Mouse (Mus musculus) midbrain, embryonic 11.5 days (tissue): ENCODE results near the gene Cfap58. TPM values are rescaled to one million over a fixed set of nuclear protein-coding genes. Genes with fewer than 3 reads are reported as not detected.

Experiments used
- ATAC-seq: fragments of 200-750 bp; cut with Nextera tagmentation; 2 replicates; pipeline ENCODE4 v1.8.0; 2017; ENCODE audit warnings: moderate TSS enrichment, moderate library complexity; ENCODE audit not compliant: low FRiP score
- DNase-seq: peaks from one replicate; pipeline ENCODE4 v3.0.0; 2015; ENCODE audit warnings: low spot score; ENCODE audit errors: missing footprints
- H3K27ac ChIP-seq: fragments of 300-500 bp; sonication (generic); 2 replicates; pipeline ENCODE4 v1.5.1; 2014; ENCODE audit warnings: low read depth, low read length
- H3K27me3 ChIP-seq: fragments of 300-500 bp; sonication (generic); 2 replicates; pipeline ENCODE4 v1.6.1; 2014; ENCODE audit warnings: mild to moderate bottlenecking, low read length, moderate library complexity, mixed read lengths; ENCODE audit not compliant: control insufficient read depth, insufficient read depth
- H3K36me3 ChIP-seq: fragments of 300-500 bp; sonication (generic); 2 replicates; pipeline ENCODE4 v1.6.1; 2014; ENCODE audit warnings: mild to moderate bottlenecking, low read length, moderate library complexity, mixed read lengths; ENCODE audit not compliant: control insufficient read depth, insufficient read depth
- H3K4me1 ChIP-seq: fragments of 300-500 bp; sonication (generic); 2 replicates; pipeline ENCODE4 v1.6.1; 2014; ENCODE audit warnings: low read length; ENCODE audit not compliant: control insufficient read depth, insufficient read depth
- H3K4me2 ChIP-seq: fragments of 300-500 bp; sonication (generic); 2 replicates; pipeline ENCODE4 v1.6.1; 2014; ENCODE audit warnings: mild to moderate bottlenecking, moderate library complexity
- H3K4me3 ChIP-seq: fragments of 300-500 bp; sonication (generic); 2 replicates; pipeline ENCODE4 v1.5.1; 2014; ENCODE audit warnings: low read depth, low read length
- H3K9ac ChIP-seq: fragments of 300-500 bp; sonication (generic); 2 replicates; pipeline ENCODE4 v1.6.1; 2014; ENCODE audit warnings: low read length
- H3K9me3 ChIP-seq: fragments of 300-500 bp; sonication (generic); 2 replicates; pipeline ENCODE4 v1.6.1; 2016; ENCODE audit warnings: low read length; ENCODE audit not compliant: control insufficient read depth
- WGBS: fragments of 180-500 bp; shearing (Covaris S2); extraction: QIAGEN DNeasy Blood & Tissue Kit; methylation state at CpG from one replicate; pipeline ENCODE4 v1.1.7; 2014; 5-methylcytosine and 5-hydroxymethylcytosine counted together
- polyA plus RNA-seq: library from polyadenylated mRNA; unstranded; fragments of >200 nt; fragmentation: Nextera tagmentation; extraction: Ambion mirVana; gene quantifications from 2 replicates; pipeline ENCODE4 v1.2.1, GENCODE M21; 2014

The Cfap58 gene
- polyA plus RNA-seq, 1 experiment from 2014 or later, result 0.20 TPM

DNA sequence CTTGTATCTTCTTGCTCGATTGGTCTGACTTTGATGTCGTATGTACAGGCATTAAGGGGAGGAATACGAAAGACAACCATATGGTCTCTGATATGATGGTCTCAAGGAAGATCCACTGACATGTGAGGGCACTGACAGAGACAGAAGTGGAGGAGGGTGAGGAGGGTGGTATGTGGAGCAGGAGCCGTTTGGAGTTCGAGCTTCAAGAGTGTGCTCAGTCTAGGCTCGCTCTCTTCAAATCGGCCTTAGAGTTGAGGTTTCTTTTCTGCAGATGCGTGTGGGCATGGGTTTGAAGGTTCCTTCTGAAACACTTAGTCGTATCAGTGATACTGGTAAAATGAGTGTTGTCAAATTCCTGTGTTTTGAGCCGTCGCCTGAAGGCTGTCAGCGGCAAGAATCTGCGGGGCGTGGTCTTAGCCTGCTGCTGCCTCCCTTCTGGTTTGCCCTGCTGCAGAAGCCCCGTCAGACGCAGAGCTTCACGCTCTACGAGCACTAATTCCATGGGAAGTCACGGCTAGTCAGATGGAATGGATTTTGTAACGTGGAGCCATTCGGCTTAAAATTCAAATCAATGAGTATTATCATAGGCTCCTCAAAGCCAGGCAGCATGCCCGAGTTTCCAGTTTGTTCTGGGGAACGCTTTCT, 9.5 kb downstream of the Cfap58 start:
- Histone ChIP-seq H3K4me3 (no peak overlapping the region), H3K27me3 (peaks cover 3% of the 10 kb centered on the region; the same call in 1 of the 2 replicates), H3K4me1 (no peaks in the 10 kb centered on the region; the same call in 1 of the 2 replicates), H3K27ac (no peak overlapping the region), H3K9ac (no peak overlapping the region), H3K9me3 (no peaks in the 10 kb centered on the region), H3K36me3 (no peaks in the 10 kb centered on the region), H3K4me2 (peak overlapping the region; percentile 22)
- 44% methylated on average over 23 of the region's 23 CpGs for WGBS
- no peak for DNase-seq
- peak; percentile 63; the same call in 1 of the 2 replicates for ATAC-seq

DNA sequence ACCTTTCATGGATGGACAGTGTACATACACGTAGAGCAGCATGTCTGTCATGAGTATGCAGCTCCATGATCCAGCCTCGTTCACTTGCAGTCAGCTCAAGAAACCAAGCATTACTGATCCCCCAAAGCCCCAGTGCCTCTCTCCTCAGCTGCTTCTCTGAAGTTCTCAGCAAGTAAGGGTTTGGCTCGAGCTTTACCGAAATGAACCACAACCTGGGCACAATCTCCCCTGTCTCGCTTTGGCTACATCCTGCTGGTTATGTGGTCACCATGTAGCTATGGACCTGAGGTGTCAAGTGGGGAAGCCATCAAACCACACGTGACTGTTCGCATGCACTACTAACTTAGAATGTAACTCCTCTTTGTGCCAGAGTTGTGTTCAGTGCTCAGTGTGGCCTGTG, 13.5 kb downstream of the Cfap58 start:
- H3K9ac ChIP-seq, result no peak overlapping the region
- 89% methylated on average over 7 of the region's 7 CpGs for WGBS
- no peak for ATAC-seq

DNA sequence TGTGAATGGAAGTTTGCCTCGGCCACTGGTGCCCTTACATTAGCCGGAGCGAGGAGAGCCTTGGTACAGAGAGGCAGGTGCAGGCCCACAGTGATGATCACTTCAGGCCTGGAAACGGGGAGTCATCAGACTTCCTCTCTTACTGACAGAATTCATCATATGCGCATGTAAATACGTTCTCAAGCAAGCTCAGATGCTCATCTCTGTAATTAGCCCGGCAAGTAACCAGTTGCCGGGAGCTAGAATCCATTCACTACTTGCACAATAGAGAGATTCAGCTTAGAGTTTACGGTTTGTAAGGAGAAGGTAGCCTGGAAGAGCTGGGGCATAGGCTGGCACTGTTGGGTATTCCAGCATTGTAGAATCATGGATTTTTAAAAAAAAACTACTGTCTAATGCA, 15.7 kb downstream of the Cfap58 start:
- Histone ChIP-seq H3K4me3 (no peak overlapping the region), H3K27ac (no peak overlapping the region), H3K4me1 (peaks cover 9% of the 10 kb centered on the region; the same call in 1 of the 2 replicates)

More for the DNA sequence above, 13.5 kb downstream of the Cfap58 start:
- H3K36me3 ChIP-seq, result no peaks in the 10 kb centered on the region
- no peaks in the 10 kb centered on the region for H3K27me3 ChIP-seq
- peaks cover 9% of the 10 kb centered on the region; the same call in 1 of the 2 replicates for H3K4me1 ChIP-seq
- no peaks in the 10 kb centered on the region for H3K9me3 ChIP-seq
- DNase-seq, result peak; percentile 68
- H3K4me3 ChIP-seq, result no peak overlapping the region
- H3K27ac ChIP-seq, result no peak overlapping the region
- H3K4me2 ChIP-seq, result no peak overlapping the region

DNA sequence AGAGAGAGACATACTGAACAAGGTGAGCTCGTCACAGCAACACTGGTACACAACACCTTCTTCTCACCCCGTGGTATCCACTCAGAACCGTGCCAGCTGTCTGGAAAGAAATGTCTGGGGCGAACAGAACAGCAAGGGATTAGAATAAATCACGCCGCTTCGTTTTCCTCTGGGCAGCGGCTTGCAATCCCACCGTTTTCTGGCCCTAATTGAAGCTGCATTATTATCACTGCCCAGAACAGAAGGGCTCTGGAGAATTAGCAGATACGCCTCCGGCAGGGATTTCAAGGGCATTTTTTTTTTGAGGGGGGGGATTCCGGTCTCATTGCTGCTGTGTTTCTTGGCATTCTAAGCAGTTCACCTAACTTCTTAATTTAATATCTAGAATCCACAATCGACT, 20.7 kb downstream of the Cfap58 start:
- DNase-seq, result no peak
- Histone ChIP-seq H3K36me3 (no peaks in the 10 kb centered on the region), H3K27ac (no peak overlapping the region), H3K9me3 (no peaks in the 10 kb centered on the region), H3K4me2 (no peak overlapping the region), H3K27me3 (no peaks in the 10 kb centered on the region), H3K9ac (no peak overlapping the region), H3K4me3 (no peak overlapping the region), H3K4me1 (peaks cover 3% of the 10 kb centered on the region; the same call in 1 of the 2 replicates)
- 73% methylated on average over 13 of the region's 13 CpGs for WGBS
- ATAC-seq, result no peak

More for the DNA sequence above, 15.7 kb downstream of the Cfap58 start:
- WGBS, result 62% methylated on average over 9 of the region's 9 CpGs
- H3K36me3 ChIP-seq, result no peaks in the 10 kb centered on the region
- no peak for ATAC-seq
- H3K27me3 ChIP-seq, result no peaks in the 10 kb centered on the region
- H3K9me3 ChIP-seq, result no peaks in the 10 kb centered on the region
- H3K9ac ChIP-seq, result no peak overlapping the region
- peak; percentile 79 for DNase-seq
- H3K4me2 ChIP-seq, result no peak overlapping the region

DNA sequence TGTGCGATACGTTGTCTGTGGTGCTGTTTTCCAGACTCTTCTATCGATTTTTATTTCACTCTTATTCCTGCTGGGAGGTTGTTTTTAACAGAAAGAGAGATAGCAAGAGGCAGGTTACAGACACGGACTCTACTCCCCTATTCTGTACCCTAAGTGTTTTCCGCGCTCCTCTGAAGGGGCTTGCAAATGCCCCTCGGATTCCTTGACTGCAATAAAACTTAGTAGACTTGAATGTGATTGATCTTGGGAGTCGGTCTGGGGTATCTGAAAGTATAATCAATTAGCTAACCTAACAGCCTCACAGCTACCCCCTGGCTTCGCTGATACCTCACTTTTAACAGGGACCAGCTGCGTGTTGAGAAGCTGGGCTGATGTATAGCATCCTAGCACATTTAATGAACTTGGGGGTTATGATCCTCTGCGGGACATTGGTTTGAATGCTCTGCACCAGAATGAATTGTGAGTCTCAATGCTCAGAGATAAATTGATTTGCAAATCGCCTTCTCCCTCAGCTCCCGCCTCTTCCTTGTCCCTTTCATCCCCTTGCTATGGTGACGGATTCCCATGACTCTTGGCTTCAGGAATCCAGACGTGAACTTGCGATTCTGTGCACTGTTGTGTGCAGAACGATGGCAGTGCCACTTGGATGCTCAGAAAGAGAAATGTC, 31.7 kb downstream of the Cfap58 start:
- Histone ChIP-seq H3K27me3 (no peaks in the 10 kb centered on the region), H3K4me3 (no peak overlapping the region), H3K4me2 (peak overlapping the region; percentile 31; the same call in 1 of the 2 replicates), H3K9ac (0 out of 2 replicates have a peak overlapping the region, but pooled peaks have one; percentile 25), H3K36me3 (no peaks in the 10 kb centered on the region), H3K9me3 (no peaks in the 10 kb centered on the region), H3K4me1 (peaks cover 12% of the 10 kb centered on the region), H3K27ac (peak overlapping the region; percentile 26; the same call in 1 of the 2 replicates)
- DNase-seq (peak; percentile 90), ATAC-seq (peak; percentile 80; the same call in 1 of the 2 replicates)
- WGBS, result 44% methylated on average over 17 of the region's 17 CpGs

DNA sequence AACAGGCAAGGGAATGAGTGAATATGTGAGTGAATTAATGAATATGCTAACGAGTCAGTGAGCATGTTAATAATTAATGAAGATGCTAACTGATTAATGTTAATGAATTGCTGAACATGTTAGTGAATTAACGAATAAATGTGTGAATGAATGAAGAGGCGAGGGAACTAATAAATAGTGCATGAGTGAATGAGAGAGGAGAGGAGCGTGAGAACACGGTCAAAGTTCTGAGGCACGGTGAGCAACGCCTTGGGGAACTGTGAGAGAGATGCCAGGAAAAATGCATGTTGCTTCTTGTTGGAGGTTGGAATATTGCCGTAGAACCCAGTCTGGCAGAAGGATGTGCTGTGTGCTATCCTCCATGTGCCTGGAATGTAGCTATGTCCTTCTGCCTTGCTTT, 33.6 kb downstream of the Cfap58 start:
- no peak for ATAC-seq
- H3K27me3 ChIP-seq, result no peaks in the 10 kb centered on the region
- DNase-seq, result no peak
- no peak overlapping the region for H3K4me2 ChIP-seq
- H3K27ac ChIP-seq, result no peak overlapping the region
- H3K9ac ChIP-seq, result no peak overlapping the region
- no peaks in the 10 kb centered on the region for H3K9me3 ChIP-seq
- no peak overlapping the region for H3K4me3 ChIP-seq
- 93% methylated on average over 8 of the region's 8 CpGs for WGBS
- H3K4me1 ChIP-seq, result peaks cover 12% of the 10 kb centered on the region
- no peaks in the 10 kb centered on the region for H3K36me3 ChIP-seq

DNA sequence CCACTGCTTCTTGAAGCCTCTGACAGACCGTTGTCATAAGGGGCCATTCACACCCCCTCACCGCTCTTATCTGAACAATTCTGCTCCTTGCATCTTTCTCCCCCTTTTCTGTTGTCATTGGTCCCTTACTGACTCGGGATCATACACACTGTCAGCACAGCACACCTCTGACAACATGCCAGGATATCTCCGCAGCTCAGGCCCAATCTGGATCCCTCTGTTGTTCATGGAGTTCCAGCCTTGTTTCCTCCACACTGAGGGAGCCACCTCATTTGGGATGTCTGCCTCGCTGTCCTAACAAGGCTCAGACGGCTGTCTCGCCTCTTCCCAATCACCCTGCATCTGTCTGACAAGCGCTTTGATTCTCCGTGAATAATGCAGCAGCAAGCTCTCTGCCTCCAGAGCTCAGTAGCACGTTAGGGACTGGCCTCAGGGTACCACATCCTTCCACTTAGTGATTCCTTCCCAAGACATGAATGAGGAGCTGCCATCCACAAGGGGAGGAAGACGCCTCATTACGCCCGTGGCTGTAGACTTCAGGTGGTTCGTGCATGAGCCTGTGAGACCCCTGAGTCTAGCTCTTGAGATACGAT, 40.7 kb downstream of the Cfap58 start:
- Histone ChIP-seq H3K9me3 (no peaks in the 10 kb centered on the region), H3K27ac (no peak overlapping the region), H3K4me2 (no peak overlapping the region), H3K36me3 (no peaks in the 10 kb centered on the region), H3K9ac (no peak overlapping the region), H3K4me1 (no peaks in the 10 kb centered on the region), H3K4me3 (no peak overlapping the region), H3K27me3 (no peaks in the 10 kb centered on the region)
- WGBS, result 73% methylated on average over 15 of the region's 15 CpGs
- ATAC-seq (no peak), DNase-seq (no peak)

DNA sequence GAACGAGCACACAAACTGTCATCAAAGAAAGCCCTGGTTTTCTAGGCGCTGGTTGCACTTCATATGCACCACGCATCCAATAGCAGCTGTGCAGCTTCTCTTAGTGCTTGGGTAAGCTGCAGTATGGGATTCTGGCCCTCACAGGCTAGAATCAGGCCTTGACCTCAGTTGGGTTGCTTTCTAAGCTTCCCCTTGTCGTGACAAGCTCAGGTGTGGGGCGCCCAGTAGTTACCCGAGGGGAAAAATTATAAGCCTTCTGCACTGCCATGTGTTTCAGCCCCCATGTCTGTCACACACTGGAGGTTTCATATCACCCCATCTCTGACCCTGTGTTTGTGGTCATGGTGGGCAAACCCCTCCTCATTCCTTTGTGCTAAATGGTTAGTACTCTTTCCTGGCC, 42.0 kb downstream of the Cfap58 start:
- 86% methylated on average over 6 of the region's 6 CpGs for WGBS
- Histone ChIP-seq H3K36me3 (no peaks in the 10 kb centered on the region), H3K9me3 (no peaks in the 10 kb centered on the region), H3K4me3 (no peak overlapping the region), H3K4me1 (no peaks in the 10 kb centered on the region), H3K27ac (no peak overlapping the region), H3K9ac (no peak overlapping the region), H3K27me3 (no peaks in the 10 kb centered on the region), H3K4me2 (no peak overlapping the region)
- ATAC-seq, result no peak
- DNase-seq, result peak; percentile 57

DNA sequence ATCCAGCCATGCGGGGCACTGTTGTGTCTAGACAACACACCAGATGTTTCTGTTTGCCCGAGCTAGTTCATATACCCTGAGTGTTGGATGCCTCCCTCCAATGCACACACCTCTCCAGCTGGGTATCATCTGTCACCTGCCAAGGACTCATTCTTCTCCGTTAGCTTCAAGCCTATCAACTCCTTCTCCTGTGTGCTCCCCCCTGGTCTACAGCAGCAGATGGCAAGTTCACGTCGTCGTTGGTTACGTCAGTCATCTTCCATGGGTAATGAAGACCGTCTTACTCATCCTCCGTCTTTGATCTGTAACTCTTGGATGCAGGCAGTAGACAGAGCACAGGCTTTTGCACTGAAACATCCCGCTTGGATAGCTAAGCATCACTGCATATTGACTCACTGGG, 42.8 kb downstream of the Cfap58 start:
- H3K27me3 ChIP-seq, result no peaks in the 10 kb centered on the region

More for the DNA sequence above, 42.8 kb downstream of the Cfap58 start:
- no peaks in the 10 kb centered on the region for H3K9me3 ChIP-seq
- DNase-seq (peak; percentile 75), ATAC-seq (no peak)
- H3K36me3 ChIP-seq, result no peaks in the 10 kb centered on the region
- 80% methylated on average over 10 of the region's 10 CpGs for WGBS
- H3K4me3 ChIP-seq, result no peak overlapping the region
- H3K27ac ChIP-seq, result no peak overlapping the region
- no peak overlapping the region for H3K9ac ChIP-seq
- H3K4me2 ChIP-seq, result no peak overlapping the region
- H3K4me1 ChIP-seq, result no peaks in the 10 kb centered on the region
